Mouse (Mus musculus): ENCODE data around the gene Dnm2.
"Not testable (repeated sequence)": the region's sequence is repeated elsewhere in the genome, so short reads cannot be mapped to it uniquely, and the experiment has no call there.

The Dnm2 gene

DNA sequence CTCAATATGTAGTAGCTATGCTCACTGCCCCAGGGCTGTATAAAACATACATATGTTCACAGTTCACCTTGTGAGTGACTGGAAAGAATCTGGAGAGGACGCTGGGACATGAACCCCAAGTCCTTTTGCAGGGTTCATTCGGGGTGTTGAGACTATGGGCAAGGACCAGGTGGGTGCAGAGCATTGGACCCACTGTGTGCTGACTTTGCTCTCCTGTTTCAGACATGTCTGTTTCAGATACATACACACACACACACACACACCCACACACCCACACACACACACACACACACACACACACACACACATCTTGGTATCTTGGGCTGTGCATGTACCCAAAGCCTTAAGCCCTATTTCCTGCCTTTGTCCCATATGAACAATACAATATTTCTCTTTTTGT, 117.3 kb downstream of the Dnm2 start:
- in situ Hi-C loops (cut with MboI, MseI) = not testable (repeated sequence)

DNA sequence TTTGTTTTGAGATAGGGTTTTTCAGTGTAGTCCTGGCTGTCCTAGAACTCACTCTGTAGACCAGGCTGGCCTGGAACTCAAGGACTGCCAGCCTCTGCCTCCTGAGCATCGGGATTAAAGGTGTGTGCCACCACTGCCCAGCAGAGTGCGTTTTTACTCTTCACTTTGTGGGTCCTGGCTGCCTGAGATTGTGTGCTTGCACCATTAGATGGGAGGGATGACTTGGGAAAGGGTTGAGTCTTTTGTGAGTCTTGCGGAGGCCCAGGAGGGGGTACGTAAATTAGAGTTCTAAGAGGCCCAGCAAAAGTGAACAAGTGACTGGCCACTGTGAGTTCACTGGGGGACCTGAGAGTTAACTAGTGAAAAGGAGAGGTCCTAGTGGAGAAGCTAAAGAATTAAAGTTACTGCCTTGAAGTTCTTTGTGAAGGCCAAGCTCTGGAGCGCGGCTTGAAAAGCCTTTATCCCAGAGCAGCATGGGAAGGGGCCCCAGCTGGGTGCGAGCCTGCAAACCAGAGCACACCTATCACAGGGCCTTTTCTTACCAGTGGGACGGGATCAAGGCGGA, 120.7 kb downstream of the Dnm2 start:
- in situ Hi-C loops (cut with MboI, MseI) = no loop called here

DNA sequence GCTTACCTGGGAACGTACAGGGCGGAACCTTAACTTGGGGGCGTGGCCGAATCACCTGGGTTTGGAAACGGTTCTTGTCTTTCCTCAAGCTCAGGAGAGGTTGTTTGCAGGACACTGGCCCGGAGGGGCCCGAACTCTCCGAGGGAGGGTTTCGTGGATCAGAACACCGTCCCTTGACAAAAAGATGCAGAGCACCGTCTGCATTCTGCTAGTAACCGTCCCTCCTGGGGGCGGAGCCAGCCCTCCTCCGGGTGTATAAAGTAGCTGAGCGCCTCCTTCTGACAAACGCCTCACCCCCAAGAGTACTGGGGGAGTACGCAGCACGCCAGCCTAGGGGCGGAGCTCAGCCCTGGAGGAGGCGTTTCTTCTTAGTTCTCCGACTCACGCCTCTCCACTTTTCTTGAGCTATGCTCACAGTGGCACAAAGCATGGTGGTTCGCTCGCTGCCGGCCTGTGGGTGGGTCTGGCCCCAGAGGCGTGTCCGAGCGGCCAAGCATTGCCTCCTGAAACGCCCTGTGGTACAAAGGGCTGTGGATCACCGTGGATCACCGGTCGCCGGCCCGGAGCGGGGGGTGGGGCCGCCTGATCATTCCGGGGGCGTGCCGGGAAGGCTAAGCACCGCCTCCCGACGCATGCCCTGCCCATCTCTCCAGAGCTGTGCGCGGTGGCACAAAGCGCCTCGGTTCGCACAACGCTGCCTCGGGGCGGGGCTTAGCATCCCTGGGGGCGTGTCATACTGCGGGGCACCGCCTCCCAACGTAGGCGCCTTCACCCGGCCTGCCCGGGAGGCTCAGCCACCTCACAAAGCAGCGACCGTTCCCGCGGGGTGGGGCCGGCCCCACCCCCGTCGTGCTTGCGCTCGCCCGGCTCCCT, 121.4 kb downstream of the Dnm2 start:
- in situ Hi-C loops (cut with MboI, MseI) = no loop called here

DNA sequence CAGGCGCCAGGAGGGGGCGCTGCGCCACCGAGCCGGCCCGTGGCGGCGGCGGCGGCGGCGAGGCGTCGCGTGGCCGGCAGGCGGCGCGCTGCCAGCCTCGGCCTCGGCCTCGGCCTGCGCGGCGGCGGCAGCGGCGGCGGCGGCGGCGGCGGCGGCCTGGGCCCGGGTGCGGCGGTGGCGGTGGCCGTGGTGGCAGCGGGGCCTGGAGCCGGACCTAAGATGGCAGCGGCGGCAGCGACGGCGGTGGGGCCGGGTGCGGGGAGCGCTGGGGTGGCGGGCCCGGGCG, 122.0 kb downstream of the Dnm2 start, which contains the start of gene Carm1:
Gene Carm1, plus strand, starts transcription at position 106 of the 286 bp plus-strand sequence.
- in situ Hi-C loops (cut with MboI, MseI) = no loop called here

DNA sequence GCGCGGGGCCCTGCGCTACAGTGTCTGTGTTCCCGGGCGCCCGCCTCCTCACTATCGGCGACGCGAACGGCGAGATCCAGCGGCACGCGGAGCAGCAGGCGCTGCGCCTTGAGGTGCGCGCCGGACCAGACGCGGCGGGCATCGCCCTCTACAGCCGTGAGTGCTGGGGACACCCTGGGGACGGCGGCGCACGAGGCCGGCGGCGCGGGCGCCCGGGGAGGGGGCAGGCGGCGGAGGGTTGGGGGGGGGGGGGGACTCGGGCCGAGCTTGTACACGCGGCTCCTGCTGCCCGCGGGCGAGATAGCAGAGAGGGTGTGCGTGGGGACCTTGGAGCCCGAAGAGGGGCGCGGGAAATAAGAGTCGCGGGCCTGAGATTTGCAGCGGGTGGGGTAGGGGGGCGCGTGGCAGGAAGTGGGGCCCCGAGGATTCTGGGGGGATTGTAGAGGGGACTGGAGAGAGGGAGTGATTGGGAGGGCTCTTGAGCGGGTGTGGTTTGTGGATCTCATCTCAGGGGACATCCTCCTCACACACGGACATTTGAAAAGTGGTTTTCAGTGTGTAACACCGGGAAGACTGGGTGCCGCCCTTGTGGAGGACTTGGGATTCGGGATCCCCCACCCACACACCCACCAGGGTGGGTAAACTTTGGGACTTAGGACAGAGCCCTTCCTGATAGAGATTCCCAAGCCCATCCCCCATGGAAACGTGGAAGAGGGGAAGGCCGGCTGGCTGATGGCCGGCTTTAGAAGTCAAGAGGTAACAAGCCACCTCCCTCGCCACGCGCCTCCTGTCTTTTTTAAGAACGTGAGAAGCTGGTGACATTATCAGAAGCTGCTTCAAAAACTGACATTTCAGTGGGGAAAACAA, 122.6 kb downstream of the Dnm2 start:
- in situ Hi-C loops (cut with MboI, MseI) = no loop called here

DNA sequence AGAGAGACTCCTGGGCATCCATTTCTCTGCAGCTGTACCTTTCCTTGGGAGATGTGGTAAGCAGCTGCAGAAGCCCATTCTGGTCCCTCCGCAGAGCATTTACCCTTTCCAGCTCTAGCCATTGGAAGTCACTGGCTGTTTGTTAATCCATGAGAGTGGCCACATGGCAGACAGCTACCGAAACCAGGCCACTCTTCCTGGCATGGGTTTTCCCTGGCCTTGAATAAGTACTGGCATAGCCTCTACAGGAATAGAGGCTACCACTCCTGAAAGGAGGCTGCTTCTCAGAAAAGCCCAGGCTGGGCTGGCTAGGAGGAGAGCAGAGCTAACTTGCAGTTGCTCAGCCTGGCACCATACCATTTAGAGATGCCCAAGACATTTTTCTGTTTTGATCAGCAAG, 126.3 kb downstream of the Dnm2 start:
- in situ Hi-C loops (cut with MboI, MseI) = no loop called here

DNA sequence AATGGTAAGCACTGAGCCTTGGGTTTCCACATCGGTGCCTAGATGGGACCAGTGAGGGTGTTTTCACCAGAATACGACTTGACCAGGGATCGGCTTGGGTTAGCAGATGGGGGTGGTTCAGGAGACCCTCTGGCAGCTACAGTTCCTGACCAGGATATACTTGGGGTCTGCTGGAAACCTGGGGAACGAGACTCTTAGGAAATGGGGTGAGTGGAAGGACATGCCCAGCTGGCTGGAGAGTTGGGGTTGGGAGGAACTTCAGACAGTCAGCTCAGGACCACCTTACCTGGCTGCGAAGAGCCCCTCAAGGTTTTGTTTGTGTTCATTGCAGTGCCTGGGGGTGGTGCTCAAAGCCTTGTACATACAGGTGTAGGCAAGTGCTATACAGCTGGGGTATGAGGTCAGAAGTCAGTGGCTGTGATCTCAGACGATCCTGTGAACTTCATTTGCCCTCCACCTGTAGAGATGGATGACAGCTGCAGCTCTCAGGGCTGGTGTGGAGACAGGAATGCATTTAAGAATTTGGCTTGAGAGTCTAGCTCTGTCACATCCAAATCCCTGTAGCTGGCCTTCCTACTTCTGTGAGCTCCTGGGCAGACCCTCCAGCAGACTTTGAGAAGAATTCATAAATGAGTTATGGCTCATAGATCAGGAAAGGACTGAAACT, 129.0 kb downstream of the Dnm2 start:
- in situ Hi-C loops (cut with MboI, MseI) = no loop called here

DNA sequence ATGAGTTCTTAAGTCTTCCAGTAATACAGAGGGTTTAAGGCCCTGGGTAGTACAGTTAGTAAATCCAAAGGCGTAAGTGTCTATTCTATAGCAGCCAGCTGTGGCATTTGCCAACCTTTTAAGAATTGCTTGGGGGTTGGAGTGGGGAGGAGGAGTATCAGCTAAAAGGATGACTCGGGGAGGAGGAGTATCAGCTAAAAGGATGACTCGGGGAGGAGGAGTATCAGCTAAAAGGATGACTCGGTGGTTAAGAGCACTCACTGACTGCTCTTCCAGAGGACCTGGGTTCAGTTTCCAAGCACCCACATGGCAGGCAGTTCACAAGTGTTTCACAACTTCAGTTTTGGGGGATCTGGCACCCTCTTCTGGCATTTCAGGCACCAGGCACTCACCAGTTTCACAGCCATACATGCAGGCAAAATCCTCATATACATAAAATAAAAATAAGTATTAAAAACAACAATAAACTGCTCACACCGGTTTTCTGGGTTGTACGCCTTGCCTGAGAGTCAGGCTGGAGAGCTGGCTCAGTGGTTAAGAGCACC, 130.6 kb downstream of the Dnm2 start:
- in situ Hi-C loops (cut with MboI, MseI) = no loop called here

DNA sequence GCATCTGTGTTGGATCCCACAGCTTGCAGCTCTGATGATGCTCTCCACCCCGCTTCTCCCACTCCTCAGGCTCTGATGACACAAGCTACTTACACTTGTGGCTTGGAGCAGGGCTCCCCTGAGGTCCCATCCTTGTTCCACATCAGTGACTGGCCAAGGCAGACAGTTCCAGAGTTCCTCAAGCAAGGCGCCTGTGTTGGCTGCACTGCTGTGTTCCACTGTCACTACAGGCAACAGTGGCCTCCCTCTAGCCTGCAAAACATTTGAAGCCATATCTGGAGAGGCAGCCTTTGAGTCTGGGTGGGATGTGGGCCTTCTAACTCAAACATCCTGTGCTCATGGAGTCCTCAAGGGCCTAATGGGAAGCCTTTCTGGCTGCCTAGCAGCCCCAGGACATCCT, 132.3 kb downstream of the Dnm2 start:
- in situ Hi-C loops (cut with MboI, MseI) = no loop called here

Data from T-helper 1 cell (primary cell).